Mouse (Mus musculus): ENCODE measurements at regions not wholly inside any gene's neighbourhood (a gene's known extent, or its start where the extent isn't known, plus 50 kb on each side); places are given as distances from the start of the nearest gene placed in this dataset.

GRCm38 (mm10) chr1:159034952-159035351 is 54.7 kb upstream of the Pappa2 start:
- peak; percentile 37 to 55 for DNase-seq (ENCODE audit: low spot score in 2 of 2)

GRCm38 (mm10) chr1:159036371-159036770 is 56.1 kb upstream of the Pappa2 start:
- peak; percentile 20 to 24 for DNase-seq (ENCODE audit: low spot score in 2 of 2)

GRCm38 (mm10) chr1:159045870-159046385 is 65.6 kb upstream of the Pappa2 start:
- DNase-seq (ENCODE audit: low spot score in 2 of 2): peak in 1 of 2 experiments; percentile 51

- no peak for DNase-seq (ENCODE audit: low spot score in 2 of 2)
Observed at GRCm38 (mm10) chr1:159065024-159065423, 84.7 kb upstream of the Pappa2 start.

- DNase-seq (ENCODE audit: low spot score in 2 of 2): no peak
Observed at GRCm38 (mm10) chr1:159099205-159099604, 118.9 kb upstream of the Pappa2 start.

- no peak for DNase-seq (ENCODE audit: low spot score in 2 of 2)
Observed at GRCm38 (mm10) chr1:159122201-159122600, 109.9 kb upstream of the Cop1 start.

DNA sequence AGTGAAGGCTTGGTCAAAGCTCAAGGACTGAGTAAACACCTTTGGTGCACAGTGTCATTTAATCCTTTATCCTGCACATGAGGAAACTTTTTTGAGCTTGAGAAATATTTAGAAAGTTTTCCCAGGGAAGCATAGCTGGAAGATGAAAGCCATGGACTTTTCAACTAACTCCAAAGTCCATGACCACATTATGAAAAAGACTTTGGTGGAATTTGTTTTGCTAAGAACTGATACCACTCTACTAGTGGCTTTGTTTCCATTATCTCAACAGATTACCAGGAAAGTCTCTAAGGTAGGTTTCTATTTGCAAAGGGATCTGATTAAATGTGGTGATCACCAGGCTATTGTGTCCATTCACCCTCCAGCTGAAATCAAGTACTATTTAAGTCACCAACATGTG is 107.2 kb upstream of the Cop1 start:
- DNase-seq (ENCODE audit: low spot score in 2 of 2): no peak

DNA sequence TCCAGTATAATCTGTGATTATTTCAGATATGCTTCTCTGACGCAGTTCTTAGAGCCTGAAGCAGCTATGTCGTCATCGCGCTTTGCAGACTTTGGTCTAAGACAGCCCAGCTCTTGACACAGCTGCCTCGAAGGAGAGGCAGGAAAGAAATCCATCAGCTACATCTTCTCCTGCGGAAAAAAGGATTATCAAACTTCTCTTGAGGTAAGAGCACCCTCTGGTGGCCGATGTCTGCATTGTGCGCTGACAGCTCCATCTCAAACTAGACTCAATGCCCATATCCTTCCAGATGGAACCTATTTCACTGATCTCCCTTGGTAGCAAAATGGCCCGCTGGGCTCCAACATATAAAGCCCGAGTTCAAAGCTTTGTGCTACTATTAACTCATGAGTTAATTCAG is 96.8 kb upstream of the Cop1 start:
- peak; percentile 45 to 55 for DNase-seq (ENCODE audit: low spot score in 2 of 2)

DNA sequence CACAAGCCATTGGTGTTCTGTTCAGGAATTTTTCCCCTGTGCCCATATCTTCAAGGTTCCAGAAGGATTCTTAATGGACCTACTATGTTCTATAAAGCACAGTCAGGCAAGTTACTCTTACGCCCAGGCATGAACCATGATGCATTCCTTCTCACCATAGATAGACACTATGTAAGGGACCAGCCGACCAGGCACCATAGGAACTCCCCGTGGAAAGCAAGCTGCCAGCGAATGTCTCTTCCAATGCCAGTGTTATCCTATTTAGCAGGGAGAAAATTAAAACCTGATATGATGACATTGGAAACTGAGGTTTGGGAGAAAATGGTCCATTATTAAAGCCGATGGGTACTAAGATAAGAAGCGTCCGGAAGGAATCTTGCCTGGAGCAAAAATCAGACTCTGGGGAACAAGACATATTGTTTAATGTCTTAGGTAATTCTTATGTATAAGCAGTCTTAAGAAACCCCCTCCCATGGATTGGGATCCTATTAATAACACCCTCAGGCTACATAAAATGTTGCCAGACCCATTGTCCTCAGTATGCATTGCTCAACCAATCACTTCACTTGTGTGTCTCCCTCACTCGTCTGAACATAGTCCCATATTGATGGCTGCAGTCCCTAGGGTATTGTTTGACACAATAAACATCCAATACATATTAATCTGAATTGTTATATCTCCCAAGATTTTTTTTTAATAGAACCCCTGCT is 84.2 kb upstream of the Cop1 start:
- no peak for DNase-seq (ENCODE audit: low spot score in 2 of 2)

- DNase-seq (ENCODE audit: low spot score in 2 of 2): no peak
Observed at GRCm38 (mm10) chr1:159148498-159149187, 83.5 kb upstream of the Cop1 start.

DNA sequence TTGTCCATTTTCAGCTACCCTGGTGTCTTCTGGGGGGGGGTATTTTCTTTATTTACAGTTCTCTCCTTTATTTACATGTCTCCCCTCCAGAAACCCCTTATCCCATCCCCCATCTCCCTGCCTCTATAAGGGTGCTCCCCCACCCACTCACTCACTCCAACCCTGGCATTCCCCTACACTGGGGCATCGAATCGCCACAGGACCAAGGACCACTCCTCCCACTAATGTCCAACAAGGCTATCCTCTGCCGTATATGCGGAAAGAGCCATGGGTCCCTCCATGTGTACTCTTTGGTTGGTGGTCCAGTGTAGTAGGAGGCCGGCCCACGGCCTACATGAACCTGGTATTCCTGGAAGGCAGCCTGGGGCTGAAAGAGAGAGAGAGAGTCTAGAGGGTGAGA is 82.9 kb upstream of the Cop1 start:
- no peak for DNase-seq (ENCODE audit: low spot score in 2 of 2)

DNA sequence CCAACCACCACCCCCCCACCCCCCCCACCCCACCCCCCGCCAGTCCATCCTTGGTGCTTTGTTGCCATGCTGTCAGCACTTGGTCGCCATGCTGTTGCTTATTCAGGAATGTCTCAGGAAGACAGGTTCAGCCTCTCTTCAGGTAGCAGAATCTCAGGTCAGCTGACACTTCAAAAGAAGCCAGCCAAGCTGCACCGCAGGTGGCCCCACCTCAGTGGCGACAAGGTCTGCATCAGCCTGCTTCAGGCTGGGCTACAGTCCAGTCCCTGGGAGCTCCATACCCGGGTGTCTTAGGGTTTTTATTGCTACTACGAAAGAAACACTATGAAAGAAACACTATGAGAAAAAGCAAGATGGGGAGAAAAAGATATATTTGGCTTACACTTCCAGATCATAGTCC is 82.4 kb upstream of the Cop1 start:
- DNase-seq (ENCODE audit: low spot score in 2 of 2): no peak

DNA sequence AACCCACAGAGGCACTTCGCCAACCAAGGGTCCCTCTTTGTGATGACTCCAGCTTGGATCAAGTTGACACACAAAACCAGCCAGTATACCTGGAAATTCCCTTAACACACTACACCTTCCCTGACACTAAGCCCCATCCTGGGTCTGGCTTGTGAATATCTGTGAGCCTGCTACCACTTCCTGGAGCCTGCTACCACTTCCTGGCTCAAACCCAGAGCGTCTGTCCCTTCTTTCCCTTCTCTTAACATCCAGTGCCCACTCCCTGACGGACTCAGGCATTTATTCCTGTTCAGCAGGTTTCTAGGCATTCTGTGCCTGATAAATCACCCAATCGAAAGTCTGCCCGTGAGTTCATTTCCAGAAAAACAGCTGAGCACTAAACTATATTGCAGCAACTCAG is 81.8 kb upstream of the Cop1 start:
- no peak for DNase-seq (ENCODE audit: low spot score in 2 of 2)

DNA sequence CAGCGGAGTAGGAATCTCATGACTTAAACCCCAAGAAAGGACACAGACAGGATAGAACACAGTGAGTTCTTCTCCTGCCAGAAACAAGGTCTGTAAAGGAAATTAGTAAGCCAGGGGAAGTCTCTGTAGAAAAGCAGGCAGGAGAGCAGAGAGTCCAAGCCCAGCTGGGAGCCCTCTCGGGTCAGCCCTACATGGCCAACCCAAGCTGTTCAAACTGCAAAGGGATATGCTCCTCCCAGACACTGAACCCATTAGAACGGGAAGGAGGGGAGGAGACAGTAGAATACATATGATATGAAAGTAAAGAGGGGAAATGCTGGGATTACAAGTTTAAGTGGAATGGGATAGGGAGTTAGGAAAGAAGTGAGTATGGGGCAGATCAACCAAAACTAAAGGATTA is 75.7 kb upstream of the Cop1 start:
- no peak for DNase-seq (ENCODE audit: low spot score in 2 of 2)

DNA sequence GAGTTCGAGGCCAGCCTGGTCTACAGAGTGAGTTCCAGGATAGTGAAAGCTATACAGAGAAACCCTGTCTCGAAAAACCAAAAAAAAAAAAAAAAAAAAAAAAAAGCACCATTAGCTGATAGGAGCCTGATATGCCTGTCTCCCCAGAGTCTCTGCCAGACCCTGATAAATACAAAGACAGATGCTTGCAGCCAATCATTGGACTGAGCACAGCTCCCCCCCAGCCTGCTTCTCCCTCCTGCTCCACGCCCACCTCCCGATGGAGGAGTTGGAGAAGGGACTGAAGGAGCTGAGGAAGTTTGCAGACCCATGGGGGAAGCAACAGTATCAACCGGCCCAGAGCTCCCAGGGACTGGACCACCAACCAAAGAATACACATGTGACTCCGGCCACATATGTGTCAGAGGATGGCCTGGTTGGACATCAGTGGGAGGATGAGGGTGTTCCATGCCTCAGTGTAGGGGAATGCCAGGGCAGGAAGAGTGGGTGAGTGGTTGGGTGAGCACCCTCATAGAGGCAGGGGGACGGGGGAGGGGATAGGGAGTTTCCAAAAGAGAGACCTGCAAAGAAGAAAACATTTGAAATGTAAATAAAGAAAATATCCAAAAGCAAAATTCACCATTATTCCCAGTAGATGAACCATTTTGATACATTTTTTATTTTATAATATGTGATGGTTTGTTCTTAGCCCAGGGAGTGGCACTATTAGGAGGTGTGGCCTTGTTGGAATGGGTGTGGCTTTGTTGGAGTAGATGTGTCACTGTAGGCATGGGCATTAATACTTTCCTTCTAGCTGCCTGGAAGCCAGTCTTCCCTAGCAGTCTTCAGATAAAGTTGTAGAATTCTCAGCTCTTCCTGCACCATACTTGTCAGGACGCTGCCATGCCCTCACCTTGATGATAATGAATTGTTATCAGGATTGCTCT is 71.8 kb upstream of the Cop1 start:
- DNase-seq (ENCODE audit: low spot score in 2 of 2): no peak

DNA sequence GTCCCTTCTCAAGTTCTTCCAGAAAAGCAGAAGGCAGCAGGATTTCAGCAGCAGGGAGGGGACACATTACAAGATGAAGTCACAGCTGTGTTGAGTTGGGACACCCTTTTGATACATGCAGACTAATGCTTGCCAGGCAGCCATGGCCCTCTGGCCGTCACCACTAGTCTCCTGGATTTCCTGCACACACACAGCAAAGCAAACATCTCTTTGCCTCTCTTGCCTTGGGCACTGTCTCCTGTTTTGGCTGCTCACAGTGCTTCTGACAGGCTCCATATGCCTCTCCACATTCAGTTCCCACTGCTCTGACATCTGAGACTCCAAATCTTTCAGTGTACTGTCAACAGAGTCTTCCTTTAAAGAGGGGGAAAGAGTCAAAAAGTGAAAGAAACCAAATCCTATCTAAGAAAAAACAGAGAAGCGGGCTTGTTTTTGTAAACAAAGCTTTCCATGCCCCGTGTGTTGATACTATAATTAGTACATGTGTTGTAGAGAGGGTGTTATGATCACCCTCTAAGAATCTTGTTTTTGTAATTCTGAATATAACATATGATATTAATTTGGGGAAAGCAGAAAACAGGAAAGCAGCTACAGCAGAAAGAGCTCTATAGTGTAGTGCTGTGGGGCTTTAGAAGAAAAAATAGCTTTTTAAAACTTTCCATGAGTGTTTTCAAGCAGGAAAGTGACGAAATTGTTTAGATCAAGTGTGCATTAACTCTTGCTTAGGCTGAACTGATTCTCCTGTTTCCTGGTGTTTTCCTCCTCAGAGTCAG is 68.8 kb upstream of the Cop1 start:
- no peak for DNase-seq (ENCODE audit: low spot score in 2 of 2)

- DNase-seq (ENCODE audit: low spot score in 2 of 2): no peak
Observed at GRCm38 (mm10) chr1:159182031-159182430, 50.1 kb upstream of the Cop1 start.
